Mouse (Mus musculus) intestine, postnatal 0 days (tissue): Measurements from ENCODE around the gene Ppp1ca. TPM values are rescaled to one million over a fixed set of nuclear protein-coding genes. Genes with fewer than 3 reads are reported as not detected.
A peak's percentile ranks its signal among the peaks of the same experiment; 100 is the strongest.

Experiments used
- ATAC-seq: fragments of 200-750 bp; cut with Nextera tagmentation; 2 replicates; pipeline ENCODE4 v1.8.0; 2017; ENCODE audit warnings: mild to moderate bottlenecking, moderate TSS enrichment, moderate library complexity
- H3K27ac ChIP-seq: fragments of 300-500 bp; sonication (generic); 2 replicates; pipeline ENCODE4 v1.5.1; 2014; ENCODE audit warnings: mild to moderate bottlenecking, low read depth, low read length, moderate library complexity
- H3K27me3 ChIP-seq: fragments of 300-500 bp; sonication (generic); replicated peaks from 2 replicates; pipeline ENCODE4 v1.6.1; 2014; ENCODE audit warnings: low read length, mixed read lengths; ENCODE audit not compliant: control insufficient read depth, insufficient read depth
- H3K36me3 ChIP-seq: fragments of 300-500 bp; sonication (generic); 2 replicates; pipeline ENCODE4 v1.6.1; 2014; ENCODE audit warnings: mild to moderate bottlenecking, moderate library complexity; ENCODE audit not compliant: control insufficient read depth, insufficient read depth
- H3K4me1 ChIP-seq: fragments of 300-500 bp; sonication (generic); replicated peaks from 2 replicates; pipeline ENCODE4 v1.6.1; 2014; ENCODE audit warnings: antibody characterized with exemption, low read length, mixed read lengths; ENCODE audit not compliant: control insufficient read depth, insufficient read depth
- H3K4me2 ChIP-seq: fragments of 300-500 bp; sonication (generic); replicated peaks from 2 replicates; pipeline ENCODE4 v1.6.1; 2014; ENCODE audit warnings: low read depth, mild to moderate bottlenecking, moderate library complexity
- H3K4me3 ChIP-seq: fragments of 300-500 bp; sonication (generic); 2 replicates; pipeline ENCODE4 v1.5.1; 2014; ENCODE audit warnings: low read depth, low read length
- H3K9ac ChIP-seq: fragments of 300-500 bp; sonication (generic); 2 replicates; pipeline ENCODE4 v1.6.1; 2014; ENCODE audit warnings: mild to moderate bottlenecking, low read depth, low read length
- H3K9me3 ChIP-seq: fragments of 300-500 bp; sonication (generic); 2 replicates; pipeline ENCODE4 v1.6.1; 2016; ENCODE audit warnings: mixed run types; ENCODE audit not compliant: control insufficient read depth
- CTCF ChIP-seq: sonication (generic); IDR thresholded peaks from 2 replicates; pipeline ENCODE4 v1.5.1; 2016; ENCODE audit warnings: low read depth, mild to moderate bottlenecking, control low read depth, antibody characterized with exemption, moderate library complexity
- WGBS: fragments of 180-500 bp; shearing (Covaris S2); extraction: QIAGEN DNeasy Blood & Tissue Kit; methylation state at CpG from one replicate; pipeline ENCODE4 v1.1.7; 2014; 5-methylcytosine and 5-hydroxymethylcytosine counted together
- polyA plus RNA-seq: library from polyadenylated mRNA; unstranded; fragments of >200 nt; fragmentation: Nextera tagmentation; extraction: Ambion mirVana; gene quantifications from 2 replicates; pipeline ENCODE4 v1.2.1, GENCODE M21; 2015

The Ppp1ca gene
- polyA plus RNA-seq, 1 experiment from 2014 or later: 382 TPM

- no peaks in the 10 kb centered on the region for H3K27me3 ChIP-seq
- peak overlapping the region; percentile 80 for H3K4me2 ChIP-seq
- H3K9ac ChIP-seq: no peak overlapping the region
- peak overlapping the region; percentile 84; the same call in 1 of the 2 replicates for H3K4me3 ChIP-seq
- peaks cover 43% of the 10 kb centered on the region for H3K36me3 ChIP-seq
- TF ChIP-seq CTCF: no peak
- H3K9me3 ChIP-seq: no peaks in the 10 kb centered on the region
- ATAC-seq: no peak; the same call in 1 of the 2 replicates
- H3K27ac ChIP-seq: peak overlapping the region; percentile 7; the same call in 1 of the 2 replicates
- H3K4me1 ChIP-seq: peaks cover 9% of the 10 kb centered on the region; the same call in 1 of the 2 replicates
- WGBS: 86% methylated on average over 17 of the region's 17 CpGs
Observed at GRCm38 (mm10) chr19:4149764-4150461, 42.0 kb upstream of the Ppp1ca start.

GRCm38 (mm10) chr19:4150567-4151487 is 41.0 kb upstream of the Ppp1ca start:
- Histone ChIP-seq H3K27ac (no peak overlapping the region; the same call in 1 of the 2 replicates), H3K9me3 (no peaks in the 10 kb centered on the region), H3K4me3 (no peak overlapping the region), H3K36me3 (peaks cover 50% of the 10 kb centered on the region), H3K9ac (no peak overlapping the region), H3K4me1 (peaks cover 9% of the 10 kb centered on the region; the same call in 1 of the 2 replicates), H3K4me2 (peak overlapping the region; percentile 80), H3K27me3 (no peaks in the 10 kb centered on the region)
- ATAC-seq: no peak
- 86% methylated on average over 22 of the region's 22 CpGs for WGBS
- no peak for TF ChIP-seq CTCF

GRCm38 (mm10) chr19:4151488-4151860 is 40.4 kb upstream of the Ppp1ca start:
- Histone ChIP-seq H3K4me2 (no peak overlapping the region), H3K4me3 (no peak overlapping the region), H3K9ac (no peak overlapping the region), H3K9me3 (no peaks in the 10 kb centered on the region), H3K4me1 (peaks cover 9% of the 10 kb centered on the region; the same call in 1 of the 2 replicates), H3K27me3 (no peaks in the 10 kb centered on the region), H3K27ac (no peak overlapping the region), H3K36me3 (peaks cover 56% of the 10 kb centered on the region)
- ATAC-seq: no peak
- no peak for TF ChIP-seq CTCF
- WGBS: 71% methylated on average over 5 of the region's 5 CpGs

GRCm38 (mm10) chr19:4151898-4152297 is 40.0 kb upstream of the Ppp1ca start:
- 83% methylated on average over 5 of the region's 5 CpGs for WGBS
- H3K27ac ChIP-seq: no peak overlapping the region
- no peak overlapping the region for H3K4me3 ChIP-seq
- H3K4me2 ChIP-seq: no peak overlapping the region
- no peaks in the 10 kb centered on the region for H3K27me3 ChIP-seq
- ATAC-seq: no peak
- peaks cover 60% of the 10 kb centered on the region for H3K36me3 ChIP-seq
- H3K9me3 ChIP-seq: no peaks in the 10 kb centered on the region
- no peak overlapping the region for H3K9ac ChIP-seq
- TF ChIP-seq CTCF: no peak
- peaks cover 9% of the 10 kb centered on the region; the same call in 1 of the 2 replicates for H3K4me1 ChIP-seq

- no peak overlapping the region for H3K27ac ChIP-seq
- H3K4me1 ChIP-seq: peaks cover 9% of the 10 kb centered on the region; the same call in 1 of the 2 replicates
- no peak overlapping the region for H3K4me2 ChIP-seq
- no peak for ATAC-seq
- H3K4me3 ChIP-seq: no peak overlapping the region
- no peak for TF ChIP-seq CTCF
- 91% methylated on average over 8 of the region's 8 CpGs for WGBS
- H3K27me3 ChIP-seq: no peaks in the 10 kb centered on the region
- H3K36me3 ChIP-seq: peaks cover 61% of the 10 kb centered on the region
- no peak overlapping the region for H3K9ac ChIP-seq
- no peaks in the 10 kb centered on the region for H3K9me3 ChIP-seq
Observed at GRCm38 (mm10) chr19:4152445-4153231, 39.2 kb upstream of the Ppp1ca start.

- Histone ChIP-seq H3K4me3 (no peak within 1 kb of the TSS), H3K4me2 (no peak within 1 kb of the TSS), H3K27me3 (no peaks in the 10 kb centered on the region), H3K27ac (no peak within 1 kb of the TSS), H3K36me3 (peaks cover 61% of the 10 kb centered on the region), H3K4me1 (peaks cover 9% of the 10 kb centered on the region; the same call in 1 of the 2 replicates), H3K9ac (no peak within 1 kb of the TSS), H3K9me3 (no peaks in the 10 kb centered on the region)
- ATAC-seq: no peak
- no peak for TF ChIP-seq CTCF
- 72% methylated on average over 11 of the region's 11 CpGs for WGBS
Observed at GRCm38 (mm10) chr19:4153232-4153654, 38.6 kb upstream of the Ppp1ca start, which contains the start of gene Ptprcap. Gene Ptprcap, plus strand, starts transcription at chr19:4153604.
